Mouse (Mus musculus): Measurements from ENCODE around the gene Pla2g5. TPM values are rescaled to one million over a fixed set of nuclear protein-coding genes. Genes with fewer than 3 reads are reported as not detected.

Gene Pla2g5
- total and polyA plus RNA-seq, 3 experiments, result 24.8 to 87.6 (median 33.0) TPM

DNA sequence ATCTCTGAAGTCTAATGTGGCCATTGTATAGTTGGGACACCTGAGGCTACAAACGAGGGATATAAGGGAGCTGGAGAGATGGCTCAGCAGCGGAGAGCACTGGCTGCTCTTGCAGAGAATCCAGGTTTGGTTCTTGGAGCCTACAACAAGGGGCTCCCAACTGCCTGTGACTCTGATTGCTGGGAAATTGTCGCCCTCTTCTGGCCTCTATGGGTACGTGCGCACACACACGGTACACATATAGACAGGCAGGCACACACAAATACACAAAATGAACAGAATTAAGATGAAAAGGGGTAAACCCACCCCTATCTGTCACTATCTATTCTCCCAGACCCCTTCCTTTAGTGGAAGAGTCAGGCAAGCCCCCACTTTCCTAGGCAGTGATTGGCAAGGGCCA is 110.7 kb downstream of the Pla2g5 start:
- no peak overlapping the region for H3K27ac ChIP-seq
- H3K4me3 ChIP-seq, result no peak overlapping the region
- H3K79me2 ChIP-seq (replicated peaks; ENCODE audit: control insufficient read depth, insufficient read depth, low read length), result no peaks in the 10 kb centered on the region
- intact Hi-C loops (cut with DNase I), result no loop called here
- WGBS, result 93% methylated on average over 6 of the region's 6 CpGs
- no peaks in the 10 kb centered on the region for H3K4me1 ChIP-seq (ENCODE audit: control insufficient read depth, insufficient read depth, low read length)
- no peak for DNase-seq
- H3K36me3 ChIP-seq (ENCODE audit: control insufficient read depth, insufficient read depth, low read length), result no peaks in the 10 kb centered on the region
- no peak overlapping the region for H3K9ac ChIP-seq (ENCODE audit: low read depth, low read length)
- TF ChIP-seq CTCF (IDR thresholded peaks at IDR 0.05) (no peak), POLR2A (IDR thresholded peaks at IDR 0.05; ENCODE audit: insufficient read depth, low read depth, low read length) (no peak), EP300 (IDR thresholded peaks at IDR 0.05; ENCODE audit: insufficient read depth, low read depth, low read length) (no peak)
- no peaks in the 10 kb centered on the region for H3K27me3 ChIP-seq (ENCODE audit: control insufficient read depth, insufficient read depth, low read length)

Other genes starting within 250 kb of the Pla2g5 start
- gene Vwa5b1, start 227.6 kb downstream of the Pla2g5 start, total RNA-seq (2021), result not detected
- gene Vwa5b1, start 227.6 kb downstream of the Pla2g5 start, polyA plus RNA-seq (2012; rRNA removed), result 0.12 TPM in 1 of 2 replicates, not detected in the other
- under 1 TPM in 1 of 2 experiments, not detected in 1; 0.14 TPM for gene Pla2g2c, start 138.7 kb downstream of the Pla2g5 start, total RNA-seq (2021)
- gene Pla2g2c, start 138.7 kb downstream of the Pla2g5 start, polyA plus RNA-seq (2012; rRNA removed), result 0.76 and 0.98 TPM in 2 replicates
- gene Ubxn10, start 126.3 kb downstream of the Pla2g5 start, total RNA-seq (2021), result 1 to 10 TPM; 1.6 to 2.7 TPM
- 7.2 and 7.5 TPM in 2 replicates for gene Ubxn10, start 126.3 kb downstream of the Pla2g5 start, polyA plus RNA-seq (2012; rRNA removed)
- gene Pla2g2f, start 105.9 kb downstream of the Pla2g5 start, total RNA-seq (2021), result under 1 TPM; 0.18 to 0.26 TPM
- gene Pla2g2f, start 105.9 kb downstream of the Pla2g5 start, polyA plus RNA-seq (2012; rRNA removed), result 0.12 and 0.14 TPM in 2 replicates
- gene Pla2g2d, start 87.7 kb downstream of the Pla2g5 start, total RNA-seq (2021), result under 1 TPM; 0.26 to 0.55 TPM
- 2.3 and 2.7 TPM in 2 replicates for gene Pla2g2d, start 87.7 kb downstream of the Pla2g5 start, polyA plus RNA-seq (2012; rRNA removed)
- gene Gm13030, start 10.5 kb upstream of the Pla2g5 start, total RNA-seq (2021), result not detected
- gene Gm13030, start 10.5 kb upstream of the Pla2g5 start, polyA plus RNA-seq (2012; rRNA removed), result not detected in 2 replicates
- 1 to 10 TPM in 1 of 2 experiments, under 1 TPM in 1; 0.73 to 1.6 TPM for gene Pla2g2e, start 14.5 kb upstream of the Pla2g5 start, total RNA-seq (2021)
- gene Pla2g2e, start 14.5 kb upstream of the Pla2g5 start, polyA plus RNA-seq (2012; rRNA removed), result 0.43 TPM in 1 of 2 replicates, not detected in the other
- gene Otud3, start 50.5 kb upstream of the Pla2g5 start, total RNA-seq (2021), result 10 to 100 TPM; 10.4 to 11.7 TPM
- gene Otud3, start 50.5 kb upstream of the Pla2g5 start, polyA plus RNA-seq (2012; rRNA removed), result 6.1 and 8.8 TPM in 2 replicates
- gene Rnf186, start 103.6 kb upstream of the Pla2g5 start, total RNA-seq (2021), result not detected
- gene Rnf186, start 103.6 kb upstream of the Pla2g5 start, polyA plus RNA-seq (2012; rRNA removed), result 2.0 TPM in 1 of 2 replicates, not detected in the other
- 10 to 100 TPM in 1 of 2 experiments, 1 to 10 TPM in 1; 9.2 to 11.7 TPM for gene Tmco4, start 109.4 kb upstream of the Pla2g5 start, total RNA-seq (2021)
- 8.4 and 12.2 TPM in 2 replicates for gene Tmco4, start 109.4 kb upstream of the Pla2g5 start, polyA plus RNA-seq (2012; rRNA removed)
- not detected for gene Htr6, start 212.1 kb upstream of the Pla2g5 start, total RNA-seq (2021)
- not detected in 2 replicates for gene Htr6, start 212.1 kb upstream of the Pla2g5 start, polyA plus RNA-seq (2012; rRNA removed)
- 10 to 100 TPM; 21.9 to 24.0 TPM for gene Nbl1, start 229.5 kb upstream of the Pla2g5 start, total RNA-seq (2021)
- 29.1 and 32.9 TPM in 2 replicates for gene Nbl1, start 229.5 kb upstream of the Pla2g5 start, polyA plus RNA-seq (2012; rRNA removed)